Mouse (Mus musculus): ENCODE results near the gene Arg2.
A peak's percentile ranks its signal among the peaks of the same experiment; 100 is the strongest.
"Not testable (repeated sequence)": the region's sequence is repeated elsewhere in the genome, so short reads cannot be mapped to it uniquely, and the experiment has no call there.

Gene Arg2

GRCm38 (mm10) chr12:79171269-79171995 is 40.9 kb downstream of the Arg2 start:
- DNase-seq (ENCODE audit: low spot score): peak; percentile 12

GRCm38 (mm10) chr12:79172019-79172941 is 41.7 kb downstream of the Arg2 start, which contains the start of gene Vti1b:
Vti1b (minus strand) TSS chr12:79172667.
- DNase-seq (ENCODE audit: low spot score): peak; percentile 92

- DNase-seq (ENCODE audit: low spot score): no peak
Observed at GRCm38 (mm10) chr12:79173721-79174120, 43.1 kb downstream of the Arg2 start.

GRCm38 (mm10) chr12:79175998-79176397 is 45.4 kb downstream of the Arg2 start:
- no peak for DNase-seq (ENCODE audit: low spot score)

GRCm38 (mm10) chr12:79185160-79185559 is 54.6 kb downstream of the Arg2 start:
- DNase-seq (ENCODE audit: low spot score): not testable (repeated sequence)

- DNase-seq (ENCODE audit: low spot score): peak; percentile 71
Observed at GRCm38 (mm10) chr12:79190931-79191673, 60.5 kb downstream of the Arg2 start.

- DNase-seq (ENCODE audit: low spot score): peak; percentile 73
Observed at GRCm38 (mm10) chr12:79191701-79192100, 61.1 kb downstream of the Arg2 start.

- DNase-seq (ENCODE audit: low spot score): no peak
Observed at GRCm38 (mm10) chr12:79192193-79192592, 61.6 kb downstream of the Arg2 start, which contains the start of gene Rdh11. Rdh11 (minus strand) TSS chr12:79192293.

GRCm38 (mm10) chr12:79193441-79193840 is 62.9 kb downstream of the Arg2 start:
- DNase-seq (ENCODE audit: low spot score): peak; percentile 72

GRCm38 (mm10) chr12:79197105-79197504 is 66.5 kb downstream of the Arg2 start:
- DNase-seq (ENCODE audit: low spot score): peak; percentile 37

GRCm38 (mm10) chr12:79201882-79202281 is 71.3 kb downstream of the Arg2 start:
- DNase-seq (ENCODE audit: low spot score): no peak

Data from layer of hippocampus, adult 11-12 months (tissue).